Mouse (Mus musculus) splenic B cell, adult 2 months (primary cell): Measurements from ENCODE around the gene Dcaf17.
A peak's percentile ranks its signal among the peaks of the same experiment; 100 is the strongest.

ENCODE experiments used
- DNase-seq: peaks from one replicate; pipeline ENCODE4 v3.0.0-alpha.2; 2011; ENCODE audit warnings: low read depth, low spot score
- H3K27me3 ChIP-seq: 2 replicates; pipeline ENCODE4 v1.6.1; 2012; ENCODE audit warnings: mild to moderate bottlenecking, low read length, moderate library complexity, mixed read lengths; ENCODE audit not compliant: control insufficient read depth, poor library complexity, insufficient read depth, severe bottlenecking
- H3K36me3 ChIP-seq: 2 replicates; pipeline ENCODE4 v1.6.1; 2012; ENCODE audit warnings: mild to moderate bottlenecking, low read length, moderate library complexity, mixed read lengths; ENCODE audit not compliant: control insufficient read depth, poor library complexity, insufficient read depth, severe bottlenecking

The Dcaf17 gene

GRCm38 (mm10) chr2:71090660-71091445 lies 35.7 kb downstream of the Dcaf17 start:
- Histone ChIP-seq H3K27me3 (no peaks in the 10 kb centered on the region), H3K36me3 (peaks cover 9% of the 10 kb centered on the region; the same call in 1 of the 2 replicates)
- DNase-seq = no peak

- H3K27me3 ChIP-seq = no peaks in the 10 kb centered on the region
- H3K36me3 ChIP-seq = peaks cover 6% of the 10 kb centered on the region; the same call in 1 of the 2 replicates
- no peak for DNase-seq
Observed at GRCm38 (mm10) chr2:71096170-71096569, 41.0 kb downstream of the Dcaf17 start.

- Histone ChIP-seq H3K27me3 (no peaks in the 10 kb centered on the region), H3K36me3 (peaks cover 2% of the 10 kb centered on the region; the same call in 1 of the 2 replicates)
- DNase-seq = no peak
Observed at GRCm38 (mm10) chr2:71102621-71103291, 47.6 kb downstream of the Dcaf17 start.

- peaks cover 2% of the 10 kb centered on the region; the same call in 1 of the 2 replicates for H3K36me3 ChIP-seq
- DNase-seq = peak; percentile 75
- no peaks in the 10 kb centered on the region for H3K27me3 ChIP-seq
Observed at GRCm38 (mm10) chr2:71103292-71103680, 48.2 kb downstream of the Dcaf17 start.

- H3K36me3 ChIP-seq = peaks cover 2% of the 10 kb centered on the region; the same call in 1 of the 2 replicates
- DNase-seq = peak; percentile 72
- H3K27me3 ChIP-seq = no peaks in the 10 kb centered on the region
Observed at GRCm38 (mm10) chr2:71104696-71105095, 49.6 kb downstream of the Dcaf17 start.

- Histone ChIP-seq H3K36me3 (peaks cover under 1% of the 10 kb centered on the region; the same call in 1 of the 2 replicates), H3K27me3 (no peaks in the 10 kb centered on the region)
- peak; percentile 6 for DNase-seq
Observed at GRCm38 (mm10) chr2:71105469-71106215, 50.5 kb downstream of the Dcaf17 start.

- H3K27me3 ChIP-seq = no peaks in the 10 kb centered on the region
- no peaks in the 10 kb centered on the region for H3K36me3 ChIP-seq
- DNase-seq = no peak
Observed at GRCm38 (mm10) chr2:71107225-71107624, 52.1 kb downstream of the Dcaf17 start.

- Histone ChIP-seq H3K36me3 (no peaks in the 10 kb centered on the region), H3K27me3 (no peaks in the 10 kb centered on the region)
- no peak for DNase-seq
Observed at GRCm38 (mm10) chr2:71108541-71108940, 53.4 kb downstream of the Dcaf17 start.

- H3K27me3 ChIP-seq = no peaks in the 10 kb centered on the region
- H3K36me3 ChIP-seq = no peaks in the 10 kb centered on the region
- no peak for DNase-seq
Observed at GRCm38 (mm10) chr2:71113489-71114171, 58.5 kb downstream of the Dcaf17 start.

GRCm38 (mm10) chr2:71116151-71116550 lies 61.0 kb downstream of the Dcaf17 start:
- no peaks in the 10 kb centered on the region for H3K36me3 ChIP-seq
- peak; percentile 48 for DNase-seq
- no peaks in the 10 kb centered on the region for H3K27me3 ChIP-seq

GRCm38 (mm10) chr2:71117797-71118708 lies 62.9 kb downstream of the Dcaf17 start, which contains the start of gene Cybrd1:
Gene Cybrd1 (plus strand): TSS chr2:71117923.
- no peaks in the 10 kb centered on the region for H3K27me3 ChIP-seq
- no peaks in the 10 kb centered on the region for H3K36me3 ChIP-seq
- DNase-seq = peak; percentile 26

GRCm38 (mm10) chr2:71120844-71121243 lies 65.7 kb downstream of the Dcaf17 start:
- H3K27me3 ChIP-seq = no peaks in the 10 kb centered on the region
- no peaks in the 10 kb centered on the region for H3K36me3 ChIP-seq
- DNase-seq = no peak

GRCm38 (mm10) chr2:71121406-71121805 lies 66.3 kb downstream of the Dcaf17 start:
- Histone ChIP-seq H3K27me3 (no peaks in the 10 kb centered on the region), H3K36me3 (no peaks in the 10 kb centered on the region)
- DNase-seq = no peak
